Mouse (Mus musculus) spleen, postnatal 4 days (tissue): ENCODE measurements around the gene Aox3.

Experiments used
- DNase-seq, 2 experiments: peaks; one replicate each; pipeline ENCODE4 v3.0.0; 2022; ENCODE audit warnings: low spot score in 2 of 2

Aox3 gene

DNA sequence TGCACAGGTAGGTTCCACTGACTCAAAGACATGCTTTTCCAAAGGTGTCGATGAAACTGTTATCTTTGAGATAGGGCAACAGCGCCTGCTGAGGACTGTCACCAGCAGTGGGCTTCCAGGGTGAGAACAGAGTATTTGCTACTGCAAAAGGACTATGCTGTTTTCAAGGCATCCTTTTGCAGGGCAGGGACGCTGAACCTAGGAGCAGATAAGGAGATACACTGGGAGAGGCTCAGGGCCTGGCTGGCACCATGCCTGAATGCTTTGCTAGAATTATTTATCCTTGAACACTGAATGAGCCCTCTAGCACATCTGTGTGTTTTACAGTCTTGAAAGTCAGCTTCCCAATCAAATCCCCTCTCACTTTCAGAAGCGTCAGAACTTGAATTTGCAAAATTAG, 85.5 kb downstream of the Aox3 start:
- DNase-seq, result no peak

DNA sequence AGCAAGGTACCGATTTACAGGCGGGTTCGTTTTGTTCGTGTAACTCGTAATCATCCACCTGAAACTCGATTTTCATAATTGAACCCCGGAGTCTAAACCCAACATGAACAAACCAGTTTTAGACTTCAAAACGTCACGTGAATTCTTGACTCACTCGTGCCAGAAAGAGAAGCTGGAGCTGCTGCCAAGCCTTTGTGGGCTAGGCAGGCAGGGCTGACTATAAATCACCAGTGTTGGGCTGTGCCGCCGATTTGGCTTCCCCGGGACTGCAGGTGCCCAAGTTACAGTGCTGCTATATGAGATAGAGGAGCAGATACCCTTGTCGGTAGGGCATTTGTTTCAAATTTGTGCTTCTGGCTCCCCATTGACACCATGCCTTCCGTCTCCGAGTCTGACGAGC, 97.3 kb downstream of the Aox3 start, which contains the start of gene Aox4:
Gene Aox4 (plus strand): TSS at position 195 of the 400 bp plus-strand sequence.
- no peak for DNase-seq

DNA sequence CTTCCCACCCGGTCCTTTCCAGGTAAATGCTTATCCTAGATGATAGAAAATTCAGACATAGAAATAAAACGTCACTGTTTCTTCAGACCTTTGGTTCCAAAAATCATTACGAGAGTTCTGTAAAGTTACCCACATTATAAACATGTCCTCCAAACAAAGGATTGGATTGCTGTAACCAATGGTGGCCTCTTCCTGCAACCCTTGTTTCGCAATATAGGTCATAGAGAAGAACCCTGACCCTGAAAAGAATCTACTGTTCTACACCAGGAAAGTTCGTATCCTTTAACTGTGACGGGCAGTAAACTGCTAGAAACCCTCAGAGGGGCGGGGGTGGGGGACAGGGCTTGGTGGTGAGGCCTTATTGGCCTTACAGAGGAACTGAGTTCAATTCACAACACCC, 99.9 kb downstream of the Aox3 start:
- DNase-seq, result no peak

DNA sequence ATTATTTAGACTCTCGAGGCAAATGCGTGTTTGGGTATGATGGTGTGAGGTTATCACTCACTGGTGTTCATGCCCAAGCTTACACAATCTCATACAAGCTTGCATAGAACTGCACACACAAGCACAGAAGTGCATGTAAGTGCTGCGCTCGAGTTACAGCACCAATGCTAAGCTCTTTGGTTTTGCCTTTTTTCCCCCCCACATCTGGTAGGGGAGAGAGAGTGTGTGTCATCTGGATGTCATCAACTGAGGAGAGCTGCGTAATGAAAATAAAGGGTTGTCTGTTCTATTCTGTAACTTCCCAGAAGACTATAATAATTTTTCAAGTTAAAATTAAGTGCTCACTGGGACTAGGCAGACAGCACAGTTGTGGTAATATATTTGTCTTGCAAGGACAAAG, 100.9 kb downstream of the Aox3 start:
- DNase-seq, result no peak

DNA sequence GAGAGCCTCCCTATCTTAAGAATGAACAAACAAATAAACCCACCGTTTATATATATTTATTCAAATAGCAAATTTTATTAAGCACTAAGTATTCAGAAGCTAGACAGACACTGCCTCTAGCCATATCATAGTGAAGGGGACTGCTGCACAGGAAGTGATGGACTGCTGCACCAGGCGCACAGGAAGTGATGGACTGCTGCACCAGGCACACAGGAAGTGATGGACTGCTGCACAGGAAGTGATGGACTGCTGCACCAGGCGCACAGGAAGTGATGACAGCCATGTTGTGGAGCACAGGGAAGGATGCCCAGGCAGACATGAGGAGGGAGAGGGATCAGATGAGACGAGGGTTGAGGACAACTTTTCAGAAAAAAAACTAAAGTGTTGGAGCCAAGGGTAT, 102.4 kb downstream of the Aox3 start:
- DNase-seq, result no peak

DNA sequence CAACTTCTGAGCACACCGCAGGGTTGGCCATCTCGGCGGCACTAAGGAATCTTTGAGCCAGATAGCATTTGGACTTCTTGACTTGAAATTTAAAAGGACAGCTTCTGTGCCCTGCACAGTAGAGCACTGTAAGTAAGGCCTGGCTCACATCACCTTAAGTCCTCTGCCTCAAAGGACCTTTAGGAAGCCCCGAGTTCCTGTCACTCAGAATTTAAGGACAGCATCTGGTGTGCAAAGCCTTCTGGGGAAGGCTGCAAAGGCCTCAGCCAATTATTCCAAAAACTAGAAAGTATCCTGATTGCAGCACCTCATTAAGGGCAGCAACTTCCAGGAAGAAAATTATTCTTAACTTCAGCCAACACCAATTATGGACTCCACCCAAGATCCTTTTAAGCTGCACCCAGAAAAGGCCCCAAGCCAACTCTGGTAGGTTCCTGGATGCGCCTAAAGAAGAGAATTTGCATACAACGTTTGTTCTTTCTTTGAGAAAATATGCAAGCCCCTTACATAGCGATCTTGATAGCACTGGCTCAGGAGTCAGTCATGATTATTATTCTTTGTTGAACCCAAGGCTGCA, 103.1 kb downstream of the Aox3 start:
- DNase-seq, result no peak

DNA sequence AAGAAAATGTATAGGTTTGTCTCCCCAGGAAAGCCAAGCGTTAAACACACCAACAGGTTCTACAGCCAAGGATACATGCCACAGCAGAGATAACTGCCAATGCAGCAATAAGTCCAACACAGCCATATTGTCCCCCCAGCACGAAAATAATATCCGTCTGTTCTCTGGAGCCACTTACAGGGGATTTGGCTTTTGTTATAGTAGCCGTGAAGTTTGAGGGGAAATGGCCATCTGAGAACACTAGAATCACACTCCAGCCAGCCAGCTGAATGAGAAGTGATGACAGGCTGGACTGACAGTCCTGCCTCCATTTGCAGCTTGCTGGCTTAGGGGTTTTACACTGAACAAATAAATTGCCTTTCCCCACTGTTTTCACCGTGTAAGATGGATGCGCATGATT, 108.1 kb downstream of the Aox3 start:
- no peak for DNase-seq

DNA sequence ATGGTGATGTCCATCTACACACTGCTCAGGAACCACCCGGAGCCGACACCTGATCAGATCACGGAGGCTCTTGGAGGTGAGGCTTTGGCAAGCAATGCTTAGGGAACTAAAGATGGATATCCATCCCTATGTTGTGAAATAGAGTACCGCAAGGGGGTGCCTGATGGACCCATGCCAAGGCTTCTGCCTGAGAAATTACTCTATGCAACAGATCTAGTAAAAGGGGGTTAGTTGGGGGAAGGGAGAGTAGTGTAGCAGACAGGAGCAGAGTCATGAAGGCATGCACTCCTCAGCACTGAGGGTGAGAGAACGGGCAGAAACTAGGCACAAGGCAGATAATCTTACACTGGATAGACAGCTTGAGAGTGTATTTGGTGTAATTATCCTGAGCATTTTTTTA, 108.9 kb downstream of the Aox3 start:
- no peak for DNase-seq

DNA sequence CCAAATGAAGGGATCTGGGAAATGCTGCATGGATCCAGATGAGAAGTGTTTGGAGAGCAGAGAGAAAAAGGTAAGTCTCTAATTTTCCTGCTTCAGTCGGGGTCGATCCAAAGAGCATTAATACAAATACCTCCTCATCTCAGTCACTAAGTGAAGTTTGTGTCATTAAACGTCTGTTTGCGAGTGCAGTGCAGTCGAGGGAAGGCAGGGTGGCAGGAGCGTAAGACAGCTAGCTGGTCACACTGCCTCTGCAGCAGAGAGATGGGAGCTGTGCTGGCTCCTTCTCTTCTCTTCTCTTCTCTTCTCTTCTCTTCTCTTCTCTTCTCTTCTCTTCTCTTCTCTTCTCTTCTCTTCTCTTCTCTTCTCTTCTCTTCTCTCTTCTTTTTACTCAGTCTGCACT, 115.2 kb downstream of the Aox3 start:
- DNase-seq, result no peak

DNA sequence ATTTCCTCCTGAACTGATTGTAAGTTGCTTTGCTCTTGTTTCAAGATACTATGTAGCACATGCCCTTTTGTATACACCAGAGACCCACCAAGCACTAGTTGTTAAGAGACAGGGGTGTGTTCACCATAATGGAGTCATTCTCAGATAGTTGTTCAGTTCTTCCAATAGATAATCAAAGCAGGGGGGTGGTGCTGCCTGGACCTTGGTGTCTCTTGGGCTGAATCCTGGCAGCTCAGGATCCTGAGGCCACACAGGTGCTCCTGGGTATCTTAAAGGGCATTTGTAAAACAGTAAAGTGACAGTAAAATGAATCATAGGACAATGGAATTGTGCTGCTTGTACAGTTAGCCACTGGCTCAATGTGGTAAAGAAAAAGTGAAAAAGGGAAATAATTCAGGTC, 116.0 kb downstream of the Aox3 start:
- no peak for DNase-seq

DNA sequence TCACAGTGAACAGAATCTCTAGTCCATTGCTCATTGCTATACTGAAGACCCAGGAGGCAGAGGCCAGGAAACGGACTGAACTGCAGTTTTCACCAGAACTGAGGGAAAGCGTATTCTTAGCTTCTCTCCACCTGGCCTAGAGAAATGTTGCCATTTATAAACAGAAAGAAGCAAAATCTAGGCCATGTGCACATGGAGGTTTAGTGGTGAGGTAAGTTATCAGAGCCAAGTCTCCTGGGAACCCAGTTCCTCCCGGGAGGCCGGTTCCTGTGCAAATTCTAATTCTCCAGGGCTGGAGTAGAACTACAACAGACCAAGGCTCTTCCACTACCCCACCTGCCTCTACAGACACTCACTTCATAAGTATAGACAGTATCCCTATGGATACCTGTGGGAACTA, 116.8 kb downstream of the Aox3 start:
- DNase-seq, result no peak

DNA sequence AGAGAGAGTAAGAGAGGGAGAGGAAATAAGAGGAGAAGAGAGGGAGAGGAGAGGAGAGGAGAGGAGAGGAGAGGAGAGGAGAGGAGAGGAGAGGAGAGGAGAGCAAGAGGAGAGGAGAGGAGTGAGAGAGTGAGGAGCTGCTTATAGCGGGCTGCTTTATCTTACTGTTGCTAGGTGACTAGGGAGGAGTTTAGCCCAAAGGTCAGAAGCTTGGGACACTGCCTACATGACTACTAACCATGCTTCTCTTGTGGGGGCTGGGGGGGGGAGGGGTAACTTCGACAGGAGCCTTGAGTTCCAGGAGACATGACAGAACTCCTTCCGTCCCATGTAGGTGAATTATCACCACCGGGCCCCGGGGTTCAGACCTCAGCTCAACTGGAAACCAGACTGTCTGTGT, 117.6 kb downstream of the Aox3 start:
- DNase-seq, result no peak

DNA sequence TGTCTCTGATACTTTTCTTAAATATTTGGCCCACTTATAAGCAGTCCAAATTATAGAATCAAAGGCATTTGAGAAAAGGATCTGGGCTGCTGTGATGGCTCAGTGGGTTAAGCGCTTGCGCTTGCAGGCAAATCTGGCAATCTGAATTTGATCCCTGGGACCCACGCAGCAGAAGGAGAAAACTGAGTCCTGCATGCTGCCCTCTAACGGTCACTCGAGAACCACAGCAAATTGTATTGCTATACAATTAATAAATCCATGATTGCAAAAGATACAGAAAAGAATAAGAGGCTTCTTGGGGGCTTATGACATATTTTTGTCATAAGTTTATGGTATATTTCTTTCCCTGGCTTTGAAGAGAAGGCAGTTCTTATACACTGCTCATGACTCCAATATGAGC, 122.5 kb downstream of the Aox3 start:
- DNase-seq, result no peak

DNA sequence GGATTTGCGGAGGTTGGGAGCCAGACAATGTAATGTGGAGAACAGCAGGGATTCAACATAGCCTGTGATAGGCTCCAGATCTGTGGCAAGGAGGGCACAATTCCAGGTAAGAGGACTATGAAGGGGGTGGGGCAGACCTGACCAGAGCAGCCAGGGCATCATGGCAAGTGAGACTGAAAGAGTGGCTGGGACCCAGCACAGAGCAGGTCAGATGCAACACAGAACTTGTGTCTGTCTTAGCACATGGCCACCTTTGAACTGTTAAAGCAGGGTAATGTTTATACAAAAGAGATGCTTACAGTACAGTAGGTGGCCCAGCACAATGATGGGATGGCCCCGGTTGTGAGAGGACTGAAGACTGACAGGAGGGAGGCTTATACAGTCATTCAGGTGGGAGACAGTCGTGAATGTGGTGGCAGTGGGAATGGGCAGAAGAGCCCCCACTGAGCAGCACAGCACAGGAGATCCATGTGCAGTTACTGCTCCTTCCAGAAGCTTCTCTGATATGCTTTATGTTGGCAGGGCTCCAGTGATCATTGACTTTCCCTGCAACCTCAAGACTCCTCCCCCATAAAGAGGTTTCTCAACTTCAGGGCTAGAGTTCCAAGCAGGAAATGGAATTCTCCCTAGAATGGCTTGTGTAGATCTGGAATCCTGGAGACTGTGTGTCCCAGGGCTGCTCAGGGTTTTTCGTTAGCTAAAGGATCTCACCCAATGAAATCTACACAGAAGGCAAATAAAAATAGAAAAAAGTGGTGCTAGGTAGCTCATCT, 124.8 kb downstream of the Aox3 start:
- no peak for DNase-seq

DNA sequence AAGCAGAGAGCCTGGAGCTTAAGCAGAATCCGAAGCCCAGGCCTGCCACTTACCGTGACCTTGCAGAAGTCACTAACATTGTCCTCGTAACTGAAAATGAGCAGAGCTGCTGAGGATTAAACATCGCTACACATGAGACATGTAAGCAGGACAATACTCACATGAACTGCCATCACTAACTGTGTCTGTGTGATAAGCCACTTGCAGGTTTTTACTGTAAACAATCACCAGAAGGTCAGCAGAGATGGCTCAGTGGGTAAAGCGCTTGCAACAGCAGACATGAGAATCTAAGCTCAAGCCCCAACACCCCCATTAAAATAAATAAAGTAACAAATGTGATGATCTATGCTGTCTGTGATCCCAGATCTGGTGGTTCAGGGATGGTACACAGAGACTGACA, 125.5 kb downstream of the Aox3 start:
- DNase-seq, result no peak

DNA sequence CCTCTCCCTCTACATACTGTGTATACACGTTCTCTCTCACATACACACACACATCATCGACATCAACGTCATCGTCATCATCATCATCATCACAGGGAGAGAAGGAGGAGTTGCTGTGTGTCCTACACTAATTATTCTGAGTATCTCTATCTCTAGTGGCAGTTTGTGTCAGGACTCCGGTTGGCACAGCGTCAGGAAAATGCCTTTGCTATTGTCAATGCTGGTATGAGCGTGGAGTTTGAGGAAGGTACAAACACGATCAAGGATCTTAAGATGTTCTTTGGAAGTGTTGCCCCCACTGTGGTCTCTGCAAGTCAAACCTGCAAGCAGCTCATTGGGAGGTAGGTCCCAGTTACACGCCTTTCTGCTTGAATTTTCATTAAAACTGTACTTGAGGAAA, 126.0 kb downstream of the Aox3 start:
- no peak for DNase-seq

DNA sequence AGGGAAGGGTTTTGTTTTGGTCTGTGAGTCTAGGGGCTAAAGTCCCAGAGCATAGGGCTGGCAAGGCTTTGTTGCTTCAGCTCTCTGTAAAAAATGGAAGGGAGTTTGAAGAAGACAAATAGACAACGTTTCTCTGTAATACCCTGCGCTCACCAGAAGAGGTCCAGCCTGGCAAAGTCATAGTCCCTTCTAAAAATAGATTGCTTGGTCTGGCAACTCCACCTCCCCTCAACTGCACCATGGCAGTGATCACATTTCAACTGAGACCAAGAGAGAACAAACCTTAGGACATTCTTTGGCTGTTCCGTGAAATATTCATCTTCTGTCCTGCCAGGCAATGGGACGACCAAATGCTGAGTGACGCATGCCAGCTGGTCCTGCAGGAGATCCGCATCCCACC, 127.4 kb downstream of the Aox3 start:
- DNase-seq, result no peak

DNA sequence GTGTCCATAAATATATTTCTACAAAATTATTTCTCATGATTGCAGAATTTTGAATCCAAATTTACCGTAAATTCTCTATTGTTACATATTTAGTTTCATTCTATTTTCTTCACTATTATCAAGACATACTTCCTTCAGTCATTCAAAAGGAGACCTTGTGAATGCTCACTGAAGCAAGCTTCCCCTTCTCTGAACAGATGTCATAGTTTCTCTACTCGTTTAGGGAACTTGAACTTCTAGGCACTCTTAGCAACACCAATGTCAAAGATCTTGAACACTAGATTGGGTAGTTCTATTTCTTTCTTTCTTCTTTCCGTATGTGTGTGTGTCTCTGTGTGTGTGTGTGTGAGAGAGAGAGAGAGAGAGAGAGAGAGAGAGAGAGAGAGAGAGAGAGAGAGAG, 131.6 kb downstream of the Aox3 start:
- no peak for DNase-seq

DNA sequence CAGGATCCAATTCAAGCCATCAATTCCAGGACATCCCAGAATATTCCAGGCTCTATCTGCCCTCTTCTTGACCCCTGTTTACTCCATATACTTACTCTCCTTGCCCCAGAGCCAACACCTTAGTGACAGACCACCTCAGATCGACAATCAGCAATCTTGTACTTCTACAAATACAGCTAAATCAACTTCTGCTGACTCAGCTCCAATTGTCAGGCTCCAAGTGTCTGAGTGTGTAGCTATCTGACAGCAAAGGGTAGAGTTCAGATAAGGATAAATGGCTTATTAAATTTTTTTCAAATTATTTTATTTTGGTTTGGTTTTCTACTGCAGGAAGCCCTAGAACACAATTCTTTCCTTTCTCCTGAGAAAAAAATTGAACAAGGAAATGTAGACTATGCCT, 135.6 kb downstream of the Aox3 start:
- no peak for DNase-seq
